Mouse (Mus musculus): Measurements from ENCODE around the gene C8a.

DNA sequence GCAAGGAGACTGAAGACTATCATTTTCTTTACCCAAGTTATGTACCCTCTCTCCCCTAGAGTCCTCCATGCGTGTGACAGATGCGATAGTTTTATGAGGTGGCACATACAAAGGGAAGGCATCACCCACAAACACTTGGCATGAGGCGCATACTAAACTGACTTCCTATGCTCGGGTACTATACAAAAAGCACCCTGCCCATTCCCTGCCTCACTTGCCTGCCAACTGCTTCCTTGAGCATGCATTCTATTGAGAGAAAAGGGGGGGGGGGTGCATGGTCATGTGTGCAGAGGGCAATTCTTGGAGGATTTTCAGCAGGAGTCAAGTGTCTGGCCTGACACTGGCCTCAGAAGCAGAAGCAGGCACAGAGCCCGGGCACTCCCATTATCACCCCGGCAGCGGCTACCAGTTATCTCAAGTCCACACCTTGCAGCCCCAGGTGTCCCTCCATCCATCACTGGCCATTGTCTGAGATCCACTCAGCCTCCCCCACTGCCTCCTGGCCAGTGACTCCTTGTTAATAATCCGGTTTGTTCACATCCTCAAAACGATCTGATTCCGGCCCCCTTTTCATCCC lies 65.4 kb downstream of the C8a start:
- TF ChIP-seq CTCF (IDR thresholded peaks at IDR 0.05; ENCODE audit: low read depth, low read length) (no peak), POLR2A (IDR thresholded peaks at IDR 0.05; ENCODE audit: borderline replicate concordance, low read depth, low read length) (no peak)
